Mouse (Mus musculus) left cerebral cortex, postnatal 25 days (tissue): ENCODE results near the gene Cdh23. TPM values are rescaled to one million over a fixed set of nuclear protein-coding genes. Genes with fewer than 3 reads are reported as not detected.
A peak's percentile ranks its signal among the peaks of the same experiment; 100 is the strongest.

ENCODE experiments used
- DNase-seq, 2 experiments: peaks; one replicate each; pipeline ENCODE4 v3.0.0; 2022; ENCODE audit warnings: low spot score in 2 of 2, mixed read lengths in 1 of 2
- intact Hi-C: fragments of 180-260 bp; cut with DNase I; formaldehyde crosslinking; loops from one replicate; pipeline ENCODE4 v1.15.1; 2025
- total RNA-seq, 2 experiments: library from RNA; stranded (reverse); gene quantifications; 2 replicates each; pipeline ENCODE4 v1.2.3; 2021

The Cdh23 gene
- total RNA-seq, 2 experiments from 2014 or later: 1.7 to 2.5 TPM

DNA sequence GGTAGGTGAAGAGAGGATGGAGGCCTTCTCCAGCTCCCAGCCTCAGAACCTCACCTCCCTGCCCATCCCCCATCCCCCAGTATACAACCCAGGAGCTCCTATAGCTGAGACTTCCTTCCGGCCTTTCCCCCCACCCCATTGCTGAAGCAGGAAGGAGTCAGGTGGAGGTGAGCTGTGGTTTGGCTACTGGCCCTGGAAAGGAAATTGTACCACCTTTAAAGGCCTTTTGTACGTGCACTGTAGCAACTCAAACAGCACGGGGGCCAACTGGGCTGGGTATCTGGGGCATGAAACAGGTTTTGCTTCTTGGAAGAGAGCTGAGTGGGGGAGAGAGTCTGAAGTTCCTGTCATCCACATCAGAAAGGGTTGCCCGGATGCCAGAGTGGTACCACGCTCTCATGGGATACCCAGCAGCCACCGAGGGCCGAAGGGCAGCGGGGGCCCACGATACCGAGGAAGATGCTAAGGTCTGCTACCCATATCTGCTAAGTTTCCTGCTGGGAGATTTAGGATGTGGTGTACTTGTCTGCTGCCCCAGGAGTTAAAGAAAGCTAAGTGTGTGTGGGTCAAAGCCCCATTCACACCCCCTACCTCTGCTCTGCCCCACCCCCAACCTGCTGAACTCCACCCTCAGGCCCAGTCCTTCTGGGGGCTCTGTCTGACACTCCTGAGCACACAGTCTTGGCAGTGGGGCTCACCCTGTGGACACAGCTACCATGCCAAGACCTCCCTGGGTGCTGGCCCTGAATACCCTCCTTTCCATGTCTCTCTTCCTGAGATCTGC, 315.0 kb downstream of the Cdh23 start:
- intact Hi-C loops: no loop called here
- DNase-seq: no peak

DNA sequence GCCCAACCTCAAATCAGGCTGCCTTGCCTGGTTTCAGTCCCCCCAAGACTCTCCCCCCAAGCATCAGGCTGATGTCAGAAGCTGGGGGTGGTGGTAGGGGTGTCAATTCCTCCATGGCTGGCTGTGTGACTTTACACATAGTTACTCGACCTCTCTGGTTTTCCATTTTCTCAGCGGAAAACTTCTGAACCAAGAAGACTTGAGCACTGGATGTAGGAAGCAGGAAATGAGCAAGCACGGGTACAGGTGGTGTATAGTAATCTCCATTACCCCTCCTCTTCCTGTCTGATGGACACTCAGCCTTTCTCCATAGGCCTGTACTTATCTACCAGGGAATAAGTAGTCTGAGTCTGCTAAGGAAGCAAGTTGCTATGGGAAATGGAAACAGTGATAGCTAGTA, 316.1 kb downstream of the Cdh23 start:
- no peak for DNase-seq
- intact Hi-C loops: no loop called here

GRCm38 (mm10) chr10:60379419-60379957, 316.8 kb downstream of the Cdh23 start:
- DNase-seq: no peak
- intact Hi-C loops: no loop called here

GRCm38 (mm10) chr10:60376704-60377103, 319.6 kb downstream of the Cdh23 start:
- intact Hi-C loops: no loop called here
- DNase-seq: no peak

GRCm38 (mm10) chr10:60373937-60374578, 322.2 kb downstream of the Cdh23 start:
- peak in 1 of 2 experiments; percentile 24 for DNase-seq
- intact Hi-C loops: no loop called here

DNA sequence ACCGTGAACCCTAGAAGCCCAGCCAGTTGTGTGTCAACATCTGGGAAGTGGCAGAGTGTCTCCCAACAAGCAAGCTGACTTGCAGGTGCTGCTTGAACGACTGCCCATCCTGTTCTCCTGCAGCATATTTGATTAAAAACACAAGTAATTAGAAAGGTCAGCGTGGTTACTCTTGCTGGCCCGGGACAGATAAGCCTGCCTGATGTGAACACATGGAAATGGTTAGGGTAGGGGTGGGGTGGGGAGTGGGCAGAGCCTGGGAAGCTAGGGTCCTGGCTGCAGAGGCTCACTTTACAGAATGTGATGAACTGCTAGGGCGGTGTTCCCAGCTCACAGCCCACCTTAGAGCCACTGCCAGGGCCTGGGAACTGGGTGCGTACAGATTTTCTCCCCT, 322.8 kb downstream of the Cdh23 start:
- intact Hi-C loops: no loop called here
- DNase-seq: no peak

- peak in 1 of 2 experiments; percentile 37 for DNase-seq
- intact Hi-C loops: no loop called here
Measured at GRCm38 (mm10) chr10:60371596-60372386, 324.5 kb downstream of the Cdh23 start.

- intact Hi-C loops: no loop called here
- no peak for DNase-seq
Measured at GRCm38 (mm10) chr10:60370601-60371061, 325.7 kb downstream of the Cdh23 start.

- peak; percentile 31 to 48 for DNase-seq
- intact Hi-C loops: no loop called here
Measured at GRCm38 (mm10) chr10:60370098-60370497, 326.2 kb downstream of the Cdh23 start.

DNA sequence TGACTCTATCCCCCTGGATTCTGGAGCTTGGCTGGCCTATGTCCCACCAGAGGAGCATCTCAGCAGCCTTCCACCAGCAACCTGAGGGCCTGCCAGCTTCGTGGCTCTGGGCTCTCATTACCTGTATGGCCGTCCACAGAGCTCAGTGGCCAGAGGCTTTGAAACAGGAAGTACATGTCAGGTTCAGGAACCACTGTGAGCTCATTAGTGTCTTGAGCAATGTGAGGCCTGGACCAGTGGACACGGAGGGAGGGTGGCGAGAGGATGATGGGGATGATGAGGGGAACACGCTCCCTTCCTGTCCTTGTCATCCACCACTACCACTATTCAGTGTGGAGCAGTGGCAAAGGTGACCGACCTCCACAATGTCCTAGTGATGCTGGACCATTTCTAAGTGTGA, 326.9 kb downstream of the Cdh23 start:
- intact Hi-C loops: no loop called here
- no peak for DNase-seq

- no peak for DNase-seq
- intact Hi-C loops: no loop called here
Measured at GRCm38 (mm10) chr10:60367904-60368303, 328.4 kb downstream of the Cdh23 start.

- intact Hi-C loops: no loop called here
Measured at GRCm38 (mm10) chr10:60367145-60367544, 329.1 kb downstream of the Cdh23 start.

DNA sequence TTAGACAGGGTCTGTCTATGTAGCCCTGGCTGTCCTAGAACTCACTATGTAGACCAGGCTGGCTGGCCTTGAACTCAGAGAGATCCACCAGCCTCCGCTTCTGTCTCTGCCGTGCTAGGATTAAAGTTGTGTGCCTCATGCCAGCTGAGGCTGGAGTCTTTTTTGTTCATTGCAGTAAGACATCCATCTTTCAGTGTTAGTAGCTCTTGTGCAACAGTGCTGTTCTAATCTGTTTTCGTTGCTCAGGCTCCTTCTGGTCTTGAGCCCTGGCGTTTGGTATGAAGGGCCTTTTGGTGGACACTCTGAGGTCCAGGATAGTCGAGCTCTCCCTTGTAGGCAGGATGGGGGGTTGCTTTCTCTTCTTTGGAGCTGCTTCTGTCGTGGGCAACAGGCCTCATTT, 332.9 kb downstream of the Cdh23 start:
- intact Hi-C loops: no loop called here
- DNase-seq: no peak

More at GRCm38 (mm10) chr10:60367145-60367544, 329.1 kb downstream of the Cdh23 start:
- DNase-seq: peak in 1 of 2 experiments; percentile 33

DNA sequence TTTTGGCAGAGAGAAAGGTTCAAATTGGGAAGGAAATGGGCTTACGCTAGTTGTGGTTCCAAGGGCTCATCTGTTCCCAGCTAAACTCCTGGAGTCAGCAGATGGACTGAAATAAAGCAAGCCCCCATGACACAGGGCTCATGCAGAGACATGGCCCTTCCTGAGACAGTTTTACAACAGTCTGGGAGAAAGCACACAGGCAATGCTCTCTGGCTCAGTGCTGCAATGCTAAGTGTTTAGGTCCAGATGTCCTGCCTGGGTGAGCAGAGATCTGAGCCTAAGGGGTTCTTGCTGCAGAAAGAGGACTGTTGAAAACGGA, 334.0 kb downstream of the Cdh23 start:
- peak in 1 of 2 experiments; percentile 36 for DNase-seq
- intact Hi-C loops: no loop called here

- DNase-seq: no peak
Measured at GRCm38 (mm10) chr10:60361615-60362309, 334.5 kb downstream of the Cdh23 start.

DNA sequence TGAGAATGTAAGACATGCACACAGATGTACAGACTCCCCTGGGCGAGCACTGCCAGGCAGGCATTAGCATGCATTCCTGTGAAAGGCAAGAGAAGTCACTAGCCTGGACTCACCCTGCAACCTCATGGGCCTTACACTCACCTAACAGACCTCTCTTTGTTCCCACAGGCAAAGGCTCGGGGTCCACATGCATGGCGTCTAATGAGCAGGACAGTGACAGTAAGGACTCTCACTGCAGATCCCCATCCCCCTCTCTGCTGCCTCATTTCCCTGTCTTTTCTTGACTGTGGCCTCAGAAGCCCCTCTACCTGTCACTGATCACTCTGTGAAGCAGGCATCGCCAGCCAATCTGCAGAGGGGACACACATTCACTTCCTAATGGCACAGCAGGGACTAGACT, 337.5 kb downstream of the Cdh23 start:
- DNase-seq: no peak
- intact Hi-C loops: no loop called here

More at GRCm38 (mm10) chr10:60361615-60362309, 334.5 kb downstream of the Cdh23 start:
- intact Hi-C loops: no loop called here

DNA sequence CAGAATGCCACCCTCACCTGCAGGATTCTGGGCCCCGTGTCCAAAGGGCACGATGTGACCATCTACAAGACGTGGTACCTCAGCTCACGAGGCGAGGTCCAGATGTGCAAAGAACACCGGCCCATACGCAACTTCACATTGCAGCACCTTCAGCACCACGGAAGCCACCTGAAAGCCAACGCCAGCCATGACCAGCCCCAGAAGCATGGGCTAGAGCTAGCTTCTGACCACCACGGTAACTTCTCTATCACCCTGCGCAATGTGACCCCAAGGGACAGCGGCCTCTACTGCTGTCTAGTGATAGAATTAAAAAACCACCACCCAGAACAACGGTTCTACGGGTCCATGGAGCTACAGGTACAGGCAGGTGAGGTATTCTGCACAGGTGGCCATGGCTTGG, 338.4 kb downstream of the Cdh23 start:
- DNase-seq: no peak
- intact Hi-C loops: no loop called here

DNA sequence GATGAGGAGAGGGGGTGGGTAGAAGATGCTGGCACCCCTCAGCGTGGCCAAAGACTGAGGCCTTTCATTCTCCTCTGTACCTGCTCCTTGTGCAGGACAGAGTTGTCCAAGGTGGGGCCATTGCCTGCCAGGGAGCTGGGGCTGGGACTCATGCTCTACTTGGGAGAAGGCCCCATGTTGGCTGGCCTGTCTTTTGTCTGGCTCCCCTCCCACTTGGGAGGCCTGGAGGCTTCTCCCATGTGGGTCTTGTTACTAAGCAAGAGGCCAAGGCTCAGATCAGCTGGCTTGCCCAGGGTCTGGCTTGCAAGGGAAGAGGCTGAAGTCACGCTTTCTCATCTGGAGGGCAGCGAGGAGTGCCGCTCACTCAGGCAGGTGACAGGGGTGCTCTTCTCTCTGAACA, 338.8 kb downstream of the Cdh23 start:
- DNase-seq: no peak
- intact Hi-C loops: no loop called here

DNA sequence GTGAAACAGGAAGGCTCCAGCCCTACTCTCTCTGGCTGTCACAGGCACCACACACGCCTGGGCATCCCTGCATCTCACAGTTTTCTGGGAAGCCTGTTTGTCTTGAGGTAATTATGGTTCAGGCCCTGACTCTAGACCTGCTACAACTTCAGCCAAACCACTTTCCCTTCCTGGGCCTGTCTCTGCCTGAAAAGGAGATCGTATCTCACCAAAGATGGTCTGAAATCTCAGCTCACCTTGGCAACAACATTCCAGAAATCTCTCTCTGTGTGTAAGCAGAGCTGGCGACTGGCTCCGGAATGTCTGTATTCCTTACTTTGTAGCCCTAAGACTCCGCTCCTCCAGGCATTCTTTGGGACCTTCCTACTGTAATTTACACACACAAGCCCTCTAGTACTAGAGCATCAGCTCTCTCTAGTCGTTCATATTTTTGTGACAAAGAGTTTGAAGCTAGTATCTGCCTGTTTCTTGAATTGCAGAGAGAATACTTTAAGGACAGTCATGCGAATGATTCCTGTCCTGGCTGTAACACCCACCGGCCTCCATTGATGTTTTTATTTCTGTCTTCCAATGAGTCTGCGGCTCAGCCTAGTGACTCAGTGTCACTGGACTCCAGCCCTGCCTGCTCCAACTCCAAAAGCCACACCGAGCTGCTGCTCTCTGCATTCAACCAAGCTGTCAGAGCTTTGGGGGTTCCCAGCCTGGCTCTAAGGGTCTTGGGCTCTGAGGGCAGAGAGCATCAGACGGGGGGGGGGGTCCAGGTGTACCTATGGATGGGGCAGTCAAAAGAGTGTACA, 341.2 kb downstream of the Cdh23 start:
- peak in 1 of 2 experiments; percentile 57 for DNase-seq
- intact Hi-C loops: no loop called here
